In genomic region chr17:35438885-35439284, GRCm38 (mm10) we compare ENCODE assay signal across 8 mouse cellular contexts. TPM values are rescaled to one million over a fixed set of nuclear protein-coding genes. Genes with fewer than 3 reads are reported as not detected.
DNase-seq lines count a peak whose midpoint lies in the region; ATAC-seq lines count a peak whose summit lies in the region.
"Not testable (repeated sequence)": the region's sequence is repeated elsewhere in the genome, so short reads cannot be mapped to it uniquely, and the experiment has no call there.

H2-Q7 (plus strand) TSS chr17:35439155.

- not testable (repeated sequence) for H3K27me3 ChIP-seq in embryonic facial prominence, embryonic 14.5 days (replicated peaks; ENCODE audit: control insufficient read depth, insufficient read depth, low read length)

- peak within 1 kb of the TSS; percentile 42 for H3K4me3 ChIP-seq in embryonic facial prominence, embryonic 14.5 days (ENCODE audit: low read depth, low read length)

- peak within 1 kb of the TSS; percentile 58 for H3K9ac ChIP-seq in embryonic facial prominence, embryonic 14.5 days (ENCODE audit: low read depth, low read length)

- peak; percentile 94 for ATAC-seq in embryonic facial prominence, embryonic 14.5 days (ENCODE audit: low read depth)
- peak; percentile 92 for ATAC-seq in megakaryocyte-erythroid progenitor cell, adult 5-6 weeks (replicated peaks; ENCODE audit: low FRiP score, low TSS enrichment, poor library complexity, severe bottlenecking)

- peak within 1 kb of the TSS; percentile 74 for H3K4me2 ChIP-seq in embryonic facial prominence, embryonic 14.5 days (ENCODE audit: low read depth, low read length)

- not testable (repeated sequence) for H3K9me3 ChIP-seq in embryonic facial prominence, embryonic 14.5 days (ENCODE audit: control insufficient read depth, low read length)

- not testable (repeated sequence) for H3K27ac ChIP-seq in embryonic facial prominence, embryonic 14.5 days (replicated peaks; ENCODE audit: low read depth, low read length)

- H3K36me3 ChIP-seq in embryonic facial prominence, embryonic 14.5 days (ENCODE audit: control insufficient read depth, insufficient read depth, low read length): not testable (repeated sequence)

- 4% methylated on average over 15 of the region's 18 CpGs for WGBS in embryonic facial prominence, embryonic 14.5 days

- intact Hi-C loops in left cerebral cortex, postnatal 36 days (cut with DNase I): not testable (repeated sequence)

- not testable (repeated sequence) for H3K4me1 ChIP-seq in embryonic facial prominence, embryonic 14.5 days (ENCODE audit: control insufficient read depth, insufficient read depth, low read length)

- peak; percentile 91 for DNase-seq in adrenal gland, postnatal 14 days
- peak; percentile 89 for DNase-seq in embryonic facial prominence, embryonic 14.5 days (ENCODE audit: low spot score)
- DNase-seq in heart, adult 8-10 months (ENCODE audit: low spot score): peak; percentile 92
- DNase-seq in kidney, adult 18-20 months: peak; percentile 81
- peak; percentile 32 to 43 for DNase-seq in left cerebral cortex, postnatal 36 days (ENCODE audit: low spot score in 2 of 2)
- peak; percentile 47 to 75 for DNase-seq in right cerebral cortex, adult 2 months (ENCODE audit: low spot score in 2 of 2)
- DNase-seq in urinary bladder, adult 2 months (ENCODE audit: low spot score): peak; percentile 43

RNA-seq across cellular contexts. Expression of gene H2-Q7, which starts in this region (rescaled TPM):
- 2.7 and 11.1 TPM in 2 replicates for total RNA-seq in adrenal gland, postnatal 14 days (2021)
- 2.1 and 2.4 TPM in 2 replicates for polyA plus RNA-seq in embryonic facial prominence, embryonic 14.5 days (2014; fragmentation: Nextera tagmentation; extraction: Ambion mirVana)
- 1 to 10 TPM; 2.5 to 4.7 (median 3.2) TPM for total RNA-seq in heart, adult 8-10 months (2022)
- under 1 TPM; 0.36 to 0.37 TPM for total RNA-seq in left cerebral cortex, postnatal 36 days (2021)
- 135 and 179 TPM in 2 replicates for total RNA-seq in megakaryocyte-erythroid progenitor cell, adult 5-6 weeks (2014; fragmentation: Nextera tagmentation)
- 47.7 and 71.0 TPM in 2 replicates for total RNA-seq in megakaryocyte-erythroid progenitor cell, adult 5-6 weeks (2017)
- polyA plus RNA-seq in urinary bladder, adult 2 months (2012; rRNA removed): 56.1 and 64.7 TPM in 2 replicates

Comparison
In these comparisons a context has a peak if more than half of its experiments do, and no peak if none do; other contexts are left out.
1. RNA of gene H2-Q7 (polyA plus RNA-seq): 56.1 to 64.7 TPM in urinary bladder, adult 2 months; 2.1 to 2.4 TPM in embryonic facial prominence, embryonic 14.5 days; every median in the first group is over 10 times any median in the second.
2. Peak in DNase-seq in left cerebral cortex, postnatal 36 days; RNA of the gene not detected or under 1 TPM.
3. DNase-seq: peak in every context shown above with its lines; median percentile 92 in heart, adult 8-10 months; 91 in adrenal gland, postnatal 14 days; 89 in embryonic facial prominence, embryonic 14.5 days; 81 in kidney, adult 18-20 months; 61 in right cerebral cortex, adult 2 months; 43 in urinary bladder, adult 2 months; 38 in left cerebral cortex, postnatal 36 days.